Mouse (Mus musculus) lung, embryonic 15.5 days (tissue): ENCODE results near the gene 1700025G04Rik. TPM values are rescaled to one million over a fixed set of nuclear protein-coding genes. Genes with fewer than 3 reads are reported as not detected.

Experiments used
- ATAC-seq: fragments of 200-750 bp; cut with Nextera tagmentation; 2 replicates; pipeline ENCODE4 v1.8.0; 2017; ENCODE audit warnings: moderate number of reproducible peaks, borderline replicate concordance; ENCODE audit not compliant: low FRiP score, low TSS enrichment; ENCODE audit errors: extremely low read depth
- H3K27ac ChIP-seq: fragments of 300-500 bp; sonication (generic); 2 replicates; pipeline ENCODE4 v1.5.1; 2015; ENCODE audit warnings: moderate library complexity, mild to moderate bottlenecking, inconsistent platforms
- H3K27me3 ChIP-seq: fragments of 300-500 bp; sonication (generic); 2 replicates; pipeline ENCODE4 v1.6.1; 2015; ENCODE audit warnings: inconsistent platforms
- H3K36me3 ChIP-seq: fragments of 300-500 bp; sonication (generic); 2 replicates; pipeline ENCODE4 v1.6.1; 2015; ENCODE audit warnings: inconsistent platforms
- H3K4me1 ChIP-seq: fragments of 300-500 bp; sonication (generic); 2 replicates; pipeline ENCODE4 v1.6.1; 2015; ENCODE audit warnings: inconsistent platforms
- H3K4me2 ChIP-seq: fragments of 300-500 bp; sonication (generic); 2 replicates; pipeline ENCODE4 v1.6.1; 2015; ENCODE audit warnings: inconsistent platforms, mild to moderate bottlenecking, moderate library complexity
- H3K4me3 ChIP-seq: fragments of 300-500 bp; sonication (generic); 2 replicates; pipeline ENCODE4 v1.5.1; 2015; ENCODE audit warnings: mild to moderate bottlenecking, inconsistent platforms
- H3K9ac ChIP-seq: fragments of 300-500 bp; sonication (generic); 2 replicates; pipeline ENCODE4 v1.6.1; 2015; ENCODE audit warnings: inconsistent platforms
- H3K9me3 ChIP-seq: fragments of 300-500 bp; sonication (generic); 2 replicates; pipeline ENCODE4 v1.6.1; 2016; ENCODE audit warnings: inconsistent platforms
- WGBS: fragments of 180-500 bp; shearing (Covaris S2); methylation state at CpG from one replicate; pipeline ENCODE4 v1.1.7; 2015; 5-methylcytosine and 5-hydroxymethylcytosine counted together
- polyA plus RNA-seq: library from polyadenylated mRNA; unstranded; fragments of >200 nt; fragmentation: Nextera tagmentation; extraction: Ambion mirVana; gene quantifications from 2 replicates; pipeline ENCODE4 v1.2.1, GENCODE M21; 2015

The 1700025G04Rik gene
- polyA plus RNA-seq, 1 experiment from 2014 or later, result 23.5 TPM

- peak overlapping the region; percentile 95 for H3K4me3 ChIP-seq
- peaks cover 41% of the 10 kb centered on the region for H3K4me1 ChIP-seq
- H3K4me2 ChIP-seq, result peak overlapping the region; percentile 94
- peak overlapping the region; percentile 94 for H3K9ac ChIP-seq
- no peaks in the 10 kb centered on the region for H3K36me3 ChIP-seq
- ATAC-seq, result no peak
- peak overlapping the region; percentile 86 for H3K27ac ChIP-seq
- H3K27me3 ChIP-seq, result no peaks in the 10 kb centered on the region
- WGBS, result 1% methylated on average over 16 of the region's 16 CpGs
- no peaks in the 10 kb centered on the region for H3K9me3 ChIP-seq
Measured at GRCm38 (mm10) chr1:152088791-152089401, 1.0 kb downstream of the 1700025G04Rik start.

GRCm38 (mm10) chr1:152088030-152088429 lies 1.9 kb downstream of the 1700025G04Rik start:
- no peak for ATAC-seq
- peak overlapping the region; percentile 94 for H3K4me2 ChIP-seq
- no peaks in the 10 kb centered on the region for H3K36me3 ChIP-seq
- no peaks in the 10 kb centered on the region for H3K27me3 ChIP-seq
- peak overlapping the region; percentile 95; the same call in 1 of the 2 replicates for H3K4me3 ChIP-seq
- no peaks in the 10 kb centered on the region for H3K9me3 ChIP-seq
- H3K4me1 ChIP-seq, result peaks cover 41% of the 10 kb centered on the region
- WGBS, result 67% methylated on average over 5 of the region's 5 CpGs
- no peak overlapping the region for H3K27ac ChIP-seq
- H3K9ac ChIP-seq, result no peak overlapping the region

GRCm38 (mm10) chr1:152086951-152087350 lies 3.0 kb downstream of the 1700025G04Rik start:
- Histone ChIP-seq H3K27me3 (no peaks in the 10 kb centered on the region), H3K9ac (no peak overlapping the region), H3K9me3 (no peaks in the 10 kb centered on the region), H3K4me3 (no peak overlapping the region), H3K4me1 (peaks cover 41% of the 10 kb centered on the region), H3K27ac (no peak overlapping the region), H3K36me3 (no peaks in the 10 kb centered on the region), H3K4me2 (no peak overlapping the region)
- 71% methylated on average over 3 of the region's 3 CpGs for WGBS
- ATAC-seq, result no peak

- peaks cover 36% of the 10 kb centered on the region for H3K4me1 ChIP-seq
- H3K36me3 ChIP-seq, result no peaks in the 10 kb centered on the region
- no peak for ATAC-seq
- H3K9ac ChIP-seq, result no peak overlapping the region
- no peak overlapping the region for H3K27ac ChIP-seq
- H3K27me3 ChIP-seq, result no peaks in the 10 kb centered on the region
- H3K4me2 ChIP-seq, result no peak overlapping the region
- 76% methylated on average over 5 of the region's 5 CpGs for WGBS
- H3K9me3 ChIP-seq, result no peaks in the 10 kb centered on the region
- no peak overlapping the region for H3K4me3 ChIP-seq
Measured at GRCm38 (mm10) chr1:152085561-152085960, 4.4 kb downstream of the 1700025G04Rik start.

- Histone ChIP-seq H3K9me3 (no peaks in the 10 kb centered on the region), H3K4me3 (peak overlapping the region; percentile 25), H3K27ac (0 out of 2 replicates have a peak overlapping the region, but pooled peaks have one; percentile 2), H3K4me2 (peak overlapping the region; percentile 45), H3K36me3 (no peaks in the 10 kb centered on the region), H3K9ac (no peak overlapping the region), H3K4me1 (peaks cover 40% of the 10 kb centered on the region), H3K27me3 (no peaks in the 10 kb centered on the region)
- no peak for ATAC-seq
- WGBS, result 16% methylated on average over 15 of the region's 15 CpGs
Measured at GRCm38 (mm10) chr1:152084638-152085345, 5.1 kb downstream of the 1700025G04Rik start.

GRCm38 (mm10) chr1:152081954-152082711 lies 7.8 kb downstream of the 1700025G04Rik start:
- ATAC-seq, result no peak

GRCm38 (mm10) chr1:152081121-152081520 lies 8.8 kb downstream of the 1700025G04Rik start:
- no peak overlapping the region for H3K4me3 ChIP-seq
- ATAC-seq, result no peak
- H3K9me3 ChIP-seq, result no peaks in the 10 kb centered on the region
- H3K4me1 ChIP-seq, result peaks cover 28% of the 10 kb centered on the region
- H3K36me3 ChIP-seq, result no peaks in the 10 kb centered on the region
- H3K9ac ChIP-seq, result no peak overlapping the region
- no peak overlapping the region for H3K27ac ChIP-seq
- 87% methylated on average over 7 of the region's 7 CpGs for WGBS
- no peaks in the 10 kb centered on the region for H3K27me3 ChIP-seq
- no peak overlapping the region for H3K4me2 ChIP-seq

More at GRCm38 (mm10) chr1:152081954-152082711, 7.8 kb downstream of the 1700025G04Rik start:
- Histone ChIP-seq H3K36me3 (no peaks in the 10 kb centered on the region), H3K4me1 (peaks cover 25% of the 10 kb centered on the region), H3K4me3 (no peak overlapping the region), H3K9me3 (no peaks in the 10 kb centered on the region), H3K27me3 (no peaks in the 10 kb centered on the region), H3K9ac (no peak overlapping the region), H3K4me2 (no peak overlapping the region), H3K27ac (no peak overlapping the region)
- WGBS, result 56% methylated on average over 8 of the region's 8 CpGs

GRCm38 (mm10) chr1:152080244-152080643 lies 9.7 kb downstream of the 1700025G04Rik start:
- Histone ChIP-seq H3K9me3 (no peaks in the 10 kb centered on the region), H3K4me3 (no peak overlapping the region), H3K4me1 (peaks cover 29% of the 10 kb centered on the region), H3K4me2 (no peak overlapping the region), H3K9ac (no peak overlapping the region), H3K36me3 (no peaks in the 10 kb centered on the region), H3K27ac (no peak overlapping the region), H3K27me3 (no peaks in the 10 kb centered on the region)
- ATAC-seq, result no peak
- WGBS, result 69% methylated on average over 6 of the region's 6 CpGs

GRCm38 (mm10) chr1:152077171-152077715 lies 12.7 kb downstream of the 1700025G04Rik start:
- no peaks in the 10 kb centered on the region for H3K9me3 ChIP-seq
- H3K4me3 ChIP-seq, result no peak overlapping the region
- ATAC-seq, result no peak
- no peak overlapping the region for H3K9ac ChIP-seq
- H3K4me1 ChIP-seq, result peaks cover 19% of the 10 kb centered on the region
- 71% methylated on average over 11 of the region's 11 CpGs for WGBS
- H3K4me2 ChIP-seq, result no peak overlapping the region
- H3K36me3 ChIP-seq, result no peaks in the 10 kb centered on the region
- no peak overlapping the region for H3K27ac ChIP-seq
- no peaks in the 10 kb centered on the region for H3K27me3 ChIP-seq

- peak; percentile 39; the same call in 1 of the 2 replicates for ATAC-seq
- WGBS, result 45% methylated on average over 14 of the region's 14 CpGs
- no peaks in the 10 kb centered on the region for H3K27me3 ChIP-seq
- H3K27ac ChIP-seq, result peak overlapping the region; percentile 47; the same call in 1 of the 2 replicates
- no peaks in the 10 kb centered on the region for H3K9me3 ChIP-seq
- H3K9ac ChIP-seq, result no peak overlapping the region
- no peak overlapping the region for H3K4me2 ChIP-seq
- peaks cover 19% of the 10 kb centered on the region for H3K4me1 ChIP-seq
- H3K4me3 ChIP-seq, result no peak overlapping the region
- H3K36me3 ChIP-seq, result no peaks in the 10 kb centered on the region
Measured at GRCm38 (mm10) chr1:152076222-152076845, 13.6 kb downstream of the 1700025G04Rik start.

GRCm38 (mm10) chr1:152075725-152076124 lies 14.2 kb downstream of the 1700025G04Rik start:
- no peak overlapping the region for H3K4me3 ChIP-seq
- peaks cover 19% of the 10 kb centered on the region for H3K4me1 ChIP-seq
- WGBS, result 90% methylated on average over 6 of the region's 6 CpGs
- H3K9me3 ChIP-seq, result no peaks in the 10 kb centered on the region
- H3K9ac ChIP-seq, result no peak overlapping the region
- no peak overlapping the region for H3K27ac ChIP-seq
- no peaks in the 10 kb centered on the region for H3K36me3 ChIP-seq
- ATAC-seq, result no peak
- H3K27me3 ChIP-seq, result no peaks in the 10 kb centered on the region
- no peak overlapping the region for H3K4me2 ChIP-seq
